Mouse (Mus musculus) embryonic facial prominence, embryonic 15.5 days (tissue): ENCODE data around the gene Gm20390. TPM values are rescaled to one million over a fixed set of nuclear protein-coding genes. Genes with fewer than 3 reads are reported as not detected.

Source experiments
- ATAC-seq: fragments of 200-750 bp; cut with Nextera tagmentation; 2 replicates; pipeline ENCODE4 v1.8.0; 2017; ENCODE audit warnings: low read depth, moderate TSS enrichment; ENCODE audit not compliant: insufficient number of reproducible peaks, low FRiP score, low TSS enrichment
- H3K27ac ChIP-seq: fragments of 300-500 bp; sonication (generic); replicated peaks from 2 replicates; pipeline ENCODE4 v1.5.1; 2015; ENCODE audit warnings: mild to moderate bottlenecking, inconsistent platforms
- H3K27me3 ChIP-seq: fragments of 300-500 bp; sonication (generic); 2 replicates; pipeline ENCODE4 v1.6.1; 2015; ENCODE audit warnings: inconsistent platforms
- H3K36me3 ChIP-seq: fragments of 300-500 bp; sonication (generic); 2 replicates; pipeline ENCODE4 v1.6.1; 2015; ENCODE audit warnings: mild to moderate bottlenecking, inconsistent platforms
- H3K4me1 ChIP-seq: fragments of 300-500 bp; sonication (generic); 2 replicates; pipeline ENCODE4 v1.6.1; 2015; ENCODE audit warnings: inconsistent platforms
- H3K4me2 ChIP-seq: fragments of 300-500 bp; sonication (generic); replicated peaks from 2 replicates; pipeline ENCODE4 v1.6.1; 2015; ENCODE audit warnings: mild to moderate bottlenecking, inconsistent platforms
- H3K4me3 ChIP-seq: fragments of 300-500 bp; sonication (generic); replicated peaks from 2 replicates; pipeline ENCODE4 v1.5.1; 2015; ENCODE audit warnings: mild to moderate bottlenecking, inconsistent platforms
- H3K9ac ChIP-seq: fragments of 300-500 bp; sonication (generic); 2 replicates; pipeline ENCODE4 v1.6.1; 2015; ENCODE audit warnings: inconsistent platforms
- H3K9me3 ChIP-seq: fragments of 300-500 bp; sonication (generic); replicated peaks from 2 replicates; pipeline ENCODE4 v1.6.1; 2016; ENCODE audit warnings: inconsistent platforms
- WGBS: fragments of 180-500 bp; shearing (Covaris S2); methylation state at CpG from one replicate; pipeline ENCODE4 v1.1.7; 2015; 5-methylcytosine and 5-hydroxymethylcytosine counted together
- polyA plus RNA-seq: library from polyadenylated mRNA; unstranded; fragments of >200 nt; fragmentation: Nextera tagmentation; extraction: Ambion mirVana; gene quantifications from 2 replicates; pipeline ENCODE4 v1.2.1, GENCODE M21; 2015

Gm20390 gene
- polyA plus RNA-seq, 1 experiment from 2014 or later, result 322 TPM

DNA sequence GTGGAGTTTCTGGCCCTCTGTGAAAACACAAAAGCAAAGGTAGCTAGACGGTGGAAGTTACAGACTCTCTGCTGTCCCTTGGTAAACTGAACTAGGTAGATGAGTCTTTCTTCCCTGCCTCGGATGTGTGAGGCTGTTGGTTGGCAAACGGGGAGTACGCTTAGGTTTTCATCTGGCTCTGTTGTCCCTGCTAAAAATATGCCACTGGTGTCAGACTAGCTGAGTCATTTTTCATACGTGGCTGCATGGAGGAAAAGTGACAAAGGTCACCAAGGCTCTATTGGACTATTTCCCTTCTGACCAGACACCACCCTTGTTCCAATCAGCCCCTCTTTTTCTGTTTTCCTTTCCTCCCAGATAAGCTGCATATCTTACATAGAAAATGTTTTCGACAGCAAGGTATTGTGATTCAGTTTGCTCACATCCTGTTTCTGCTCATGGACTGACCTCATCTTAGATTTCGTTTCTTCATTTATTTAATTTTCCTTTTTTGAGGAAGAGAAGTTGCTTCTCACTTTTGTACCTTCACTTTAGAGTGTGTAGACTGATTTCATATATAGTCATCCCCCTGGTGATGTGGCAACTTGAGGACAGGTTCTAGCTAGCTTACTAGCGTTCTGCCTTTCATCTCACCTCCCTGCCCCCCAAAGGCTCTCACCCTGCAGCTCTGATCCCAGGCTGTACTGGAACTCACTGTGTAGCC is 19.7 kb upstream of the Gm20390 start:
- peak overlapping the region; percentile 79 for H3K27ac ChIP-seq
- no peak for ATAC-seq
- whole genome bisulfite sequencing, result 59% methylated on average over 8 of the region's 8 CpGs

DNA sequence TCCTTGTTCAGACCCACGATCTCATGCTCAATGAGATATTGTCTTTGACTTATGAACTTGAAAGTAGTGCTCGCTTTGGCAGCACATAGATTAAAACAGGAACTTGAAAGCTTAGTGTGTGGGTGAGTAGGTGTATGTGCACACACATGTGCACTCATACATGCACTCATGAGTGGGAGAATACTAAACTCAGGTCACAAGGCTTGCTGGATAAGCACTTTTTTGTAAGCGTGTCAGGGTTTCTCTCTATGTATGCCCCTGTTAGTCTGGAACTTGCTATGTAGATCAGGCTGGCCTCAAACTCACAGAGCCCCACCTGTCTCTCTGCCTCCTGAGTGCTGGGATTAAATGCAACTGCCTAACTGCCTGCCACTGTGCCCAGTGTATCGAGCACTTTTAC is 18.9 kb upstream of the Gm20390 start:
- H3K4me1 ChIP-seq, result no peaks in the 10 kb centered on the region
- 81% methylated on average over 4 of the region's 4 CpGs for WGBS
- ATAC-seq, result no peak
- no peaks in the 10 kb centered on the region for H3K9me3 ChIP-seq
- H3K27ac ChIP-seq, result no peak overlapping the region
- H3K36me3 ChIP-seq, result no peaks in the 10 kb centered on the region
- H3K27me3 ChIP-seq, result no peaks in the 10 kb centered on the region
- no peak overlapping the region for H3K4me2 ChIP-seq
- H3K4me3 ChIP-seq, result no peak overlapping the region
- H3K9ac ChIP-seq, result no peak overlapping the region

More for the DNA sequence above, 19.7 kb upstream of the Gm20390 start:
- H3K9me3 ChIP-seq, result no peaks in the 10 kb centered on the region
- H3K4me1 ChIP-seq, result no peaks in the 10 kb centered on the region
- no peaks in the 10 kb centered on the region for H3K36me3 ChIP-seq
- H3K4me3 ChIP-seq, result no peak overlapping the region
- H3K27me3 ChIP-seq, result no peaks in the 10 kb centered on the region
- no peak overlapping the region for H3K9ac ChIP-seq
- no peak overlapping the region for H3K4me2 ChIP-seq

DNA sequence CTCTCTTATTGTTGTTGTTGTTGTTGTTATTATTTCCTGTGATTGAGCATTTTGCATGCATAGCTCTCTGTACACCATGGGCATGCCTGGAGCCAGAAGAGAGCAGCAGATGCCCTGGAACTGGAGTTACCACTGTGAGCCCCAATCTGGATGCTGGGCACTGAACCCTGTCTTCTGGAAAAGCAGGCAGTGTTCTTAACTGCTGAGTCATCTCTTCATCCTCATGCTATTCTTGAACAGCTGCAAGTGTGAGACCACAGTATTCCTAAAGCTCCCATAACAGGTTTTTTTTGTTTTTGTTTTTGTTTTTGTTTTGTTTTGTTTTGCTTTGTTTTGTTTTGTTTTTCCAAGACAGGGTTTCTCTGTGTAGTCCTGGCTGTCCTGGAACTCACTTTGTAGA is 18.2 kb upstream of the Gm20390 start:
- H3K4me3 ChIP-seq, result no peak overlapping the region
- no peak overlapping the region for H3K4me2 ChIP-seq
- no peaks in the 10 kb centered on the region for H3K9me3 ChIP-seq
- no peak overlapping the region for H3K9ac ChIP-seq
- H3K27me3 ChIP-seq, result no peaks in the 10 kb centered on the region
- H3K4me1 ChIP-seq, result no peaks in the 10 kb centered on the region
- H3K36me3 ChIP-seq, result no peaks in the 10 kb centered on the region
- no peak overlapping the region for H3K27ac ChIP-seq
- no peak for ATAC-seq

DNA sequence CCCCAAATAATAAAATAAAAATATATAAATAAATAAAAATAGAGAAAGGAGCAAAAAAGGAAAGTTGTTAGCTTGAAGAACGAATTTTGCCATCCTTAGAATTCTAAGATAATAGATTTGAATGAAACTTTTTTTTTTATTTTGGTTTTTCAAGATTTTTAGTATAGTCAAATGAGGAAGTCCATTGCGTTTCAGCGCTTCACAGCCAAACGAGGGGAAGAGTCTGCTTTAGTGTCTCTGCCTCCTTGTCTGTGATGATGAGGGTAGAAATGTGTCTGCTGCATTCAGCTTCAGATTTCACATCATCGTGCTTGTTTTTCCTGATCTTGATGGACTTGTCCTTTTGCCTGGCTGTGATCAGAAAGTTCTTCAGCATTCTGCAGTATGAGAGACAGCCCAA is 17.2 kb upstream of the Gm20390 start:
- Histone ChIP-seq H3K9ac (no peak overlapping the region), H3K9me3 (no peaks in the 10 kb centered on the region), H3K36me3 (no peaks in the 10 kb centered on the region), H3K27ac (no peak overlapping the region), H3K4me2 (no peak overlapping the region), H3K4me3 (no peak overlapping the region), H3K4me1 (no peaks in the 10 kb centered on the region), H3K27me3 (no peaks in the 10 kb centered on the region)
- ATAC-seq, result no peak
- WGBS, result 84% methylated on average over 5 of the region's 5 CpGs

DNA sequence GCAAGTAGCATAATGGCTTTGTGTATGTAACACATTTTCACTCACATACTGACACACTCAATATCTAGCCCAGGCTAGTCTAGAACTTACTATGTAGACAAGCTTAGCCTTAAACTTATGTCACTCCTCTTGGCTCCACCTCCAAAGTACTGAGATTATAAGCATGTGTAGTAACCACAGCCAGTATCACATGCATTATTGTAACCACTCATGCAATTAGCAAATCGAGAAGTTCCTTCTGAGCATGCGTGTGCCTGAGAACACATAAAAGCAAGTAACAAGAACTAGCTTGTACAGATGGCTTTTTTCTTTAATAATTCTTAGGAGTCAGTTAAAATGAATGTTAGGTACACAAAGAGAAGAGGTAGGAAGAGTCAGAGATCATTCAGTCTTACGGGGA is 16.5 kb upstream of the Gm20390 start:
- Histone ChIP-seq H3K27ac (no peak overlapping the region), H3K4me1 (no peaks in the 10 kb centered on the region), H3K4me2 (no peak overlapping the region), H3K36me3 (no peaks in the 10 kb centered on the region), H3K27me3 (no peaks in the 10 kb centered on the region), H3K9ac (no peak overlapping the region), H3K9me3 (no peaks in the 10 kb centered on the region), H3K4me3 (no peak overlapping the region)
- WGBS, result 72% methylated on average over 3 of the region's 3 CpGs
- no peak for ATAC-seq

DNA sequence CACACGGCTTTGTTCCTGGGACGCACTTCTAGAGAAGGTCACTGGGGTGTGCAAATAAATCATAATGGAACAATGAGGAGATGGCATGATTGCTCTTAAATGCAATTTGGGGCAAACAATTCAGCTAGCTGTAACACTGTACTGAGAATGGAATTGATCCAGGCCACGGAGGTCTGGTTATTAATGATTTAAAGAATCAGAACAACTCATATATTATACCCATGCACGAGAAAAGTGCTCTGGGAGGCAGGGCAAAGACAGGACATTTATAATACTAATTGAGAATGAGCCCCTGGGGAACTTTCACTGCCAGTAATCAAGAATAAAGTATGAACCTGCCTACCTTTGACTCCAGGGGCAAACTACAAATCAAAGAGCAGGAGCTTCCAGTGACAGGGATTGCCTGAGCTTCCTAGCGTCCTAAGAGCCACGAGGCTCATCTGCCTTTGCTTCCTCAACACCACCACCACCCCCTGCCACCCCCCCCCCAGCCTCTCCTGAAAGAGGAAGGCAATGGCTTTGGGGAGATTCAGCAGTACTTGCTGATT is 11.5 kb upstream of the Gm20390 start:
- Histone ChIP-seq H3K27ac (no peak overlapping the region), H3K9ac (no peak overlapping the region), H3K27me3 (no peaks in the 10 kb centered on the region), H3K4me1 (no peaks in the 10 kb centered on the region), H3K4me3 (no peak overlapping the region), H3K9me3 (no peaks in the 10 kb centered on the region), H3K4me2 (no peak overlapping the region), H3K36me3 (no peaks in the 10 kb centered on the region)
- WGBS, result 47% methylated on average over 6 of the region's 6 CpGs
- ATAC-seq, result no peak

DNA sequence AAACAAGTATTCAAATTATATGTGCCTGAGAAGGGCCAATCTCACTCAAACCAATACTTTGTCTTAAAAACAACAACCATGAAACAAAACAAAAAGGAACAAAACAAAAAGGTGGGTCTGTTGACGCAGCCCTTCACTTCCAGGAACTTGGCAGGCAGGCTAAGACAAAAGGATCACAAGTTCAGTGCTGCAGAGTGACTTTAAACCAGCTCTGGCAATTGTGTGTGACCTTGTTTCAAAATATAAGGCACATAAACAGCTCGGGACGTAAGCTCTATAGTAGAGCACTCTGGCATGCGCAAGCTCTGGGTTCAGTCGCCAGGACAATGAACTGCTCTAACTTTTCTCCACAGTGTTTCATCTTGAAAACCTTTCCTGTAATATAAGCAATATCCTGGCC is 4.9 kb upstream of the Gm20390 start:
- Histone ChIP-seq H3K27ac (no peak overlapping the region), H3K9ac (no peak overlapping the region), H3K4me1 (no peaks in the 10 kb centered on the region), H3K4me2 (no peak overlapping the region), H3K9me3 (no peaks in the 10 kb centered on the region), H3K36me3 (no peaks in the 10 kb centered on the region), H3K4me3 (no peak overlapping the region), H3K27me3 (no peaks in the 10 kb centered on the region)
- 79% methylated on average over 5 of the region's 5 CpGs for WGBS
- no peak for ATAC-seq

DNA sequence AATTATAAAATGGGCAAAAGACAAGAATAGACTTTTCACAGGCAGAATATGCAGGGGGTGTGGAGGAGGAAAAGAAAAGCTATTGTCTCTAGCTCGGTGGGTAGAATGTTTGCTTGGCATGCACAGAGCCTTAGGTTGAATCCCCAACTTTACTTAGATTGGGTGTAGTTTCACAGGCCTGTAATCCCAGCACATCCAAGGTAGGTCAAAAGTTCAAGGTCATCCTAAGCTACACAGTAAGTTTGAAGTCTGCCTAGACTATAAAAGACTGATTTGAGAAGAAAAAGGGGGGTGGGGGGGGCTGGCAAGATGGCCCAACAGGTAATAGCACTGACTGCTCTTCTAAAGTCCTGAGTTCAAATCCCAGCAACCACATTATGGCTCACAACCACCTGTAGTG is 1.7 kb upstream of the Gm20390 start:
- WGBS, result 67% methylated on average over 1 of the region's 1 CpGs

DNA sequence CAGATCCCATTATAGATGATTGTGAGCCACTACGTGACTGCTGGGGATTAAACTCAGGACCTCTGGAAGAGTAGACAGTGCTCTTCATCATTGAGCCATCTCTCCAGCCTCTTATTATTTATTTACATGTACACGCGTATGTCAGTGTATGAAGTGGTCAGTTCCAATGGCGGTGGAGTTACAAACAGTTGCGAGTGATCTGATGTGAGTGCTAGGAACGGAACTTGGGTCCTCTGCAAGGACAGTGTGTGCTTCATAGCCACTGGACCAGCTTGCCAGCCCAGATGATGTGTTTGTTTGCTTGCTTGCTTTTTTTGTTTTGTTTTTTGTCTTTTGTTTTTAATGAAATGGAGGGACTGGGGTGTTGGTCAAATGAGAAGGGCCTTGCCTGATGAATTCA is 1.1 kb upstream of the Gm20390 start:
- H3K27ac ChIP-seq, result no peak overlapping the region
- no peak for ATAC-seq
- H3K4me3 ChIP-seq, result no peak overlapping the region
- H3K4me1 ChIP-seq, result peaks cover 6% of the 10 kb centered on the region
- H3K36me3 ChIP-seq, result peaks cover 17% of the 10 kb centered on the region; the same call in 1 of the 2 replicates
- H3K27me3 ChIP-seq, result no peaks in the 10 kb centered on the region
- H3K9ac ChIP-seq, result no peak overlapping the region
- peak overlapping the region; percentile 58 for H3K4me2 ChIP-seq
- WGBS, result 90% methylated on average over 6 of the region's 6 CpGs
- H3K9me3 ChIP-seq, result no peaks in the 10 kb centered on the region

More for the DNA sequence above, 1.7 kb upstream of the Gm20390 start:
- peaks cover 10% of the 10 kb centered on the region; the same call in 1 of the 2 replicates for H3K36me3 ChIP-seq
- no peaks in the 10 kb centered on the region for H3K27me3 ChIP-seq
- H3K9ac ChIP-seq, result no peak overlapping the region
- no peak for ATAC-seq
- H3K4me2 ChIP-seq, result no peak overlapping the region
- H3K4me3 ChIP-seq, result no peak overlapping the region
- H3K4me1 ChIP-seq, result peaks cover 6% of the 10 kb centered on the region
- no peaks in the 10 kb centered on the region for H3K9me3 ChIP-seq
- H3K27ac ChIP-seq, result no peak overlapping the region

DNA sequence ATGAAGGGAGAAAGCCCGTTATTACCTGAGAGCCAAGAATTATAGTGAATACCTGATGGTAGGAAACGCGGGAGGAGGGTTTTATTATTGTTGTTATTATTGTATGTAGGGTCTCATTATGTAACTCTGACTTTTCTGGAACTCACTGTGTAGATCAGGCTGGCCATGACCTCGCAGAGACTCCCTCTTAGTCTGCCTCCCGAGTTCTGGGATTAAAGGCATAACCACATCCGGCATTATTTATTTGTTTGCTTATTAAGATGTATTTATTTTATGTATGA is 695 bp upstream of the Gm20390 start:
- Histone ChIP-seq H3K36me3 (peaks cover 21% of the 10 kb centered on the region), H3K4me2 (peak overlapping the region; percentile 58), H3K27ac (peak overlapping the region; percentile 28; the same call in 1 of the 2 replicates), H3K4me1 (peaks cover 6% of the 10 kb centered on the region), H3K4me3 (peak overlapping the region; percentile 65), H3K9ac (no peak overlapping the region), H3K9me3 (no peaks in the 10 kb centered on the region), H3K27me3 (no peaks in the 10 kb centered on the region)
- ATAC-seq, result no peak
- WGBS, result 44% methylated on average over 6 of the region's 6 CpGs

DNA sequence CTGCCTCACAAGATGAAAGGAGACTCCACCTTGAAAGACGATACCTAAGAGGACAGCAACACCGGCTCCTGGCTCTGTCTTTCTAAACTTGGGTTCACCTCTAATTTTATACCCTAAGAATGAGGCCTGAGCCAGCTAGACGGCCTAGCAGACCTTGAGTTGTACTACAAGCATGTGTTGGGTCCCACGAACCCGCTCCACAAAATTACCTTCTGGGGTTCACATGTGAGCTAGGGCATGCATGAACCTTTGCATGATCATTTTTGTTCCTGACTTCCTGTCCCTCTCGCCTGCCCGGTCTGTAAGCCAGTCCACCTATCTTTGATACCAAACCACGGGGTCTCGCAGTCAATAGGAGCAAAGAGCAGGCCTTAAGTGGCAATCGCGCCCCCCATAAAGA is 712 bp downstream of the Gm20390 start:
- peak overlapping the region; percentile 65 for H3K4me3 ChIP-seq
- peaks cover 28% of the 10 kb centered on the region for H3K36me3 ChIP-seq
- no peak for ATAC-seq
- peak overlapping the region; percentile 65 for H3K27ac ChIP-seq
- 2% methylated on average over 11 of the region's 11 CpGs for WGBS
- H3K4me1 ChIP-seq, result peaks cover 6% of the 10 kb centered on the region
- H3K4me2 ChIP-seq, result peak overlapping the region; percentile 58
- H3K9ac ChIP-seq, result peak overlapping the region; percentile 48
- H3K9me3 ChIP-seq, result no peaks in the 10 kb centered on the region
- H3K27me3 ChIP-seq, result no peaks in the 10 kb centered on the region

DNA sequence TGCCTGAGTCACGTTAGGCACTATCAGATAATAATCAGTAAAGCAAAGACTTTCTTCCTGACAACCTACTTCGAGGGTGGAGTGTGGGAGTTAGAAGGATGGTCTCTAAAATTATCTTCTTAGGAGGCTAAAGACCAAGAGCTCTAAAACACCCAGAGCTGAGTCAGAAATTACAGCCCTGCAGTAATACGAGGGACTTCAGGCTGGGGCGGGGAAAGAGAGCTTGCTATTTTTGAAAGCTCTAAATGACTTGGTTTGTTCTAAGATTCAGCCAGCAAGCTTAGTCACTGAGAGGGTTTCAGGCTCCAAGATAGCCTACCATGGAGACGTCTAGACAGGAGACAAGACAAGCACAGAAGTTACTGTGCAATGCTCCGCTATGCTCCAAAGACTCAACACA is 2.7 kb downstream of the Gm20390 start:
- no peak for ATAC-seq
- no peak overlapping the region for H3K4me2 ChIP-seq
- H3K27ac ChIP-seq, result no peak overlapping the region
- WGBS, result 79% methylated on average over 6 of the region's 6 CpGs
- H3K9ac ChIP-seq, result no peak overlapping the region
- no peaks in the 10 kb centered on the region for H3K27me3 ChIP-seq
- peaks cover 6% of the 10 kb centered on the region for H3K4me1 ChIP-seq
- H3K36me3 ChIP-seq, result peaks cover 45% of the 10 kb centered on the region
- no peak overlapping the region for H3K4me3 ChIP-seq
- no peaks in the 10 kb centered on the region for H3K9me3 ChIP-seq
